Mouse (Mus musculus) adrenal gland, postnatal 10 days (tissue): ENCODE data around the gene Olfr1371. TPM values are rescaled to one million over a fixed set of nuclear protein-coding genes. Genes with fewer than 3 reads are reported as not detected.

Source experiments
- DNase-seq: peaks from one replicate; pipeline ENCODE4 v3.0.0; 2021; ENCODE audit warnings: mixed read lengths
- long read RNA-seq, 2 experiments: library from polyadenylated mRNA; stranded (forward); transcript quantifications; one replicate each; pipeline ENCODE4 v2.0.0; 2021
- total RNA-seq, 2 experiments: library from RNA; stranded (reverse); gene quantifications; 2 replicates each; pipeline ENCODE4 v1.2.3; 2021

The Olfr1371 gene
- not detected for total RNA-seq
- long read RNA-seq, experiment 1 = 0 reads
- long read RNA-seq, experiment 2 = 0 reads

- DNase-seq = no peak
Measured at GRCm38 (mm10) chr11:52213887-52214286, at the start of gene Olfr1371. Gene Olfr1371 (minus strand): TSS chr11:52213987.

- DNase-seq = no peak
Measured at GRCm38 (mm10) chr11:52262338-52262737, 48.6 kb upstream of the Olfr1371 start.

- DNase-seq = peak; percentile 84
Measured at GRCm38 (mm10) chr11:52261937-52262336, 48.1 kb upstream of the Olfr1371 start.

- peak; percentile 39 for DNase-seq
Measured at GRCm38 (mm10) chr11:52260878-52261277, 47.1 kb upstream of the Olfr1371 start.

GRCm38 (mm10) chr11:52258711-52259110 is 44.9 kb upstream of the Olfr1371 start:
- no peak for DNase-seq

- DNase-seq = peak; percentile 1
Measured at GRCm38 (mm10) chr11:52257376-52257775, 43.6 kb upstream of the Olfr1371 start.

GRCm38 (mm10) chr11:52255077-52255476 is 41.3 kb upstream of the Olfr1371 start:
- peak; percentile 1 for DNase-seq

- DNase-seq = peak; percentile 84
Measured at GRCm38 (mm10) chr11:52253674-52254375, 40.0 kb upstream of the Olfr1371 start.

GRCm38 (mm10) chr11:52252692-52253091 is 38.9 kb upstream of the Olfr1371 start:
- no peak for DNase-seq

- DNase-seq = no peak
Measured at GRCm38 (mm10) chr11:52251770-52252169, 38.0 kb upstream of the Olfr1371 start.

GRCm38 (mm10) chr11:52249452-52249851 is 35.7 kb upstream of the Olfr1371 start:
- no peak for DNase-seq

- DNase-seq = no peak
Measured at GRCm38 (mm10) chr11:52240898-52241542, 27.2 kb upstream of the Olfr1371 start.

- peak; percentile 28 for DNase-seq
Measured at GRCm38 (mm10) chr11:52234509-52234908, 20.7 kb upstream of the Olfr1371 start.

- no peak for DNase-seq
Measured at GRCm38 (mm10) chr11:52233906-52234305, 20.1 kb upstream of the Olfr1371 start.

- DNase-seq = no peak
Measured at GRCm38 (mm10) chr11:52233043-52233653, 19.4 kb upstream of the Olfr1371 start.

GRCm38 (mm10) chr11:52231606-52232541 is 18.1 kb upstream of the Olfr1371 start, which contains the start of gene Skp1a:
Gene Skp1a (plus strand): TSS chr11:52231995.
- peak; percentile 97 for DNase-seq

- no peak for DNase-seq
Measured at GRCm38 (mm10) chr11:52230694-52231093, 16.9 kb upstream of the Olfr1371 start.

GRCm38 (mm10) chr11:52228722-52229448 is 15.1 kb upstream of the Olfr1371 start:
- no peak for DNase-seq

- peak; percentile 61 for DNase-seq
Measured at GRCm38 (mm10) chr11:52227466-52228226, 13.9 kb upstream of the Olfr1371 start.

GRCm38 (mm10) chr11:52227053-52227452 is 13.3 kb upstream of the Olfr1371 start:
- no peak for DNase-seq
